Mouse (Mus musculus) forebrain, embryonic 14.5 days (tissue): ENCODE results near the gene Gm17651. TPM values are rescaled to one million over a fixed set of nuclear protein-coding genes. Genes with fewer than 3 reads are reported as not detected.

Experiments used
- ATAC-seq: fragments of 200-750 bp; cut with Nextera tagmentation; 2 replicates; pipeline ENCODE4 v1.8.0; 2017; ENCODE audit warnings: mild to moderate bottlenecking, moderate library complexity
- DNase-seq: peaks from one replicate; pipeline ENCODE4 v3.0.0-alpha.2; 2015; ENCODE audit warnings: low spot score
- H3K27ac ChIP-seq: fragments of 300-500 bp; sonication (generic); 2 replicates; pipeline ENCODE4 v1.5.1; 2014; ENCODE audit warnings: low read depth, mild to moderate bottlenecking, control low read depth, low read length, moderate library complexity
- H3K27me3 ChIP-seq: fragments of 300-500 bp; sonication (generic); replicated peaks from 2 replicates; pipeline ENCODE4 v1.6.1; 2014; ENCODE audit warnings: low read length, control low read depth, mixed read lengths; ENCODE audit not compliant: control insufficient read depth, insufficient read depth
- H3K36me3 ChIP-seq: fragments of 300-500 bp; sonication (generic); 2 replicates; pipeline ENCODE4 v1.6.1; 2014; ENCODE audit warnings: low read length, control low read depth; ENCODE audit not compliant: control insufficient read depth, insufficient read depth
- H3K4me1 ChIP-seq: fragments of 300-500 bp; sonication (generic); 2 replicates; pipeline ENCODE4 v1.6.1; 2014; ENCODE audit warnings: antibody characterized with exemption, low read length, control low read depth; ENCODE audit not compliant: control insufficient read depth, insufficient read depth
- H3K4me2 ChIP-seq: fragments of 300-500 bp; sonication (generic); 2 replicates; pipeline ENCODE4 v1.6.1; 2014; ENCODE audit warnings: mild to moderate bottlenecking, control low read depth, low read length
- H3K4me3 ChIP-seq: fragments of 300-500 bp; sonication (generic); 2 replicates; pipeline ENCODE4 v1.5.1; 2014; ENCODE audit warnings: low read depth, low read length, control low read depth
- H3K9ac ChIP-seq: fragments of 300-500 bp; sonication (generic); 2 replicates; pipeline ENCODE4 v1.6.1; 2014; ENCODE audit warnings: mild to moderate bottlenecking, low read length, control low read depth, moderate library complexity
- H3K9me3 ChIP-seq: fragments of 300-500 bp; sonication (generic); replicated peaks from 2 replicates; pipeline ENCODE4 v1.6.1; 2016; ENCODE audit warnings: low read length, control low read depth, mixed read lengths; ENCODE audit not compliant: control insufficient read depth
- WGBS: fragments of 180-500 bp; shearing (Covaris S2); extraction: QIAGEN DNeasy Blood & Tissue Kit; methylation state at CpG from one replicate; pipeline ENCODE4 v1.1.7; 2014; 5-methylcytosine and 5-hydroxymethylcytosine counted together
- polyA plus RNA-seq: library from polyadenylated mRNA; unstranded; fragments of >200 nt; fragmentation: Nextera tagmentation; extraction: Ambion mirVana; gene quantifications from 2 replicates; pipeline ENCODE4 v1.2.1, GENCODE M21; 2014

Gene Gm17651
- polyA plus RNA-seq, 1 experiment from 2014 or later = not detected

DNA sequence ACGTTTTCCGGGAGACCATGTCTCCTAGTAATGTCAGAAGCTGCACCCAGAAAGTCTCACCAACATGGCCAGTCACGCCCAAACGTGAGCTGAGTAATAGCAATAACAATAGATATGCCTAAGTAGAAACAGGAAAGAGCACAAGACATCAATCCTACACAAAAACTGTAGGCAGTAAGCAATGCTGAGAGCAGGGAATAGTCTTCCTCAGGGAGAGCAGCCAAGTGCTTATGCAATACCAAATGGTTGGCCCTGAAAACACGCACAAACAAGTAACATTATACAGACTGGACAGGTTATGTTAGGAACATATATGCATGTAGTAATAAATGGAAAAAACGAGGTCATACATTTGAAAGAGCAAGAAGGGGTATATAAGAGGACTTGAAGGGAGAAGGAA, 25.0 kb downstream of the Gm17651 start:
- DNase-seq = no peak
- no peaks in the 10 kb centered on the region for H3K27me3 ChIP-seq
- H3K4me3 ChIP-seq = no peak overlapping the region
- H3K9me3 ChIP-seq = no peaks in the 10 kb centered on the region
- WGBS = 84% methylated on average over 6 of the region's 6 CpGs
- H3K27ac ChIP-seq = no peak overlapping the region
- no peak for ATAC-seq
- no peaks in the 10 kb centered on the region for H3K4me1 ChIP-seq
- H3K9ac ChIP-seq = no peak overlapping the region
- H3K36me3 ChIP-seq = no peaks in the 10 kb centered on the region
- H3K4me2 ChIP-seq = no peak overlapping the region

DNA sequence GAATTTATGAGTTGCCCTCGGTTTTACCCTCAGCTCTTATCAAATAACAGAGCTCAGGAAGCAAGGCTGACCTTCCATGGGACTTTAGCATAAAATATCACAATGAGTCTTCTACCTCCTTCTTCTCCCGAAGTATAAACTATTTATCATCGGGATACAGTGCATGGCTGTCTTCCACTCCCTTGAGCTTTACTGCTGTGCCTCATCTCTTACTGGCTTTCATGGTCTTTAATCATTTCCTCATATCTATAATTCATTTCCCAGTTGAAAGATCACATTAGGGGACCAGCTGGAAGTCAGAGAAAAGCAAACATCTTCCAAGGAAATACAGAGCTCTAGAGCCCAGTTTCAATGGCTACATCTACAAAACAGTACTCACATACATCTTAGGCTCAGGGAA, 25.5 kb downstream of the Gm17651 start:
- H3K9ac ChIP-seq = no peak overlapping the region
- no peak overlapping the region for H3K27ac ChIP-seq
- ATAC-seq = no peak
- H3K4me3 ChIP-seq = no peak overlapping the region
- no peaks in the 10 kb centered on the region for H3K36me3 ChIP-seq
- H3K4me1 ChIP-seq = no peaks in the 10 kb centered on the region
- WGBS = 83% methylated on average over 3 of the region's 3 CpGs
- H3K27me3 ChIP-seq = no peaks in the 10 kb centered on the region
- H3K4me2 ChIP-seq = no peak overlapping the region
- no peaks in the 10 kb centered on the region for H3K9me3 ChIP-seq
- no peak for DNase-seq

DNA sequence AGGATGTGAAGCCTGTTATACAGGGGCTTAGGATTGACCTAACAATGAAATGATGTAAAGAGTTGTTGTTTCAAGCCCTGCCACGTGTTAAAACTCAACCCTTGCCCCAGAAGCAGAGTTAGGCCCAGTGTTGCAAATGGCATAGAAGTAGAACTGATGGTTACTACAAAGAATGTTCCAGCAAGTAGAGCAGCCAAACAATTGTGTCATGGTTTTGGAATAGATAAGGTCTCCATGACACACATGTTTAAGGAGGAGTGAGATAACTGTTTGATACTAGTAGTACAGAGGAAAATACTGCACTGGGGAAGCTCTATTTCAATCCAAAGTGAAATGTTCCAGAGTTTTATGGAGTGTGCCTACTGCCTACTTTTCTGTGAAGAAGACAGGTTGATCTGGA, 26.0 kb downstream of the Gm17651 start:
- no peak overlapping the region for H3K4me3 ChIP-seq
- DNase-seq = no peak
- no peak overlapping the region for H3K9ac ChIP-seq
- no peak overlapping the region for H3K27ac ChIP-seq
- H3K9me3 ChIP-seq = no peaks in the 10 kb centered on the region
- no peak overlapping the region for H3K4me2 ChIP-seq
- no peak for ATAC-seq
- WGBS = 39% methylated on average over 1 of the region's 1 CpGs
- no peaks in the 10 kb centered on the region for H3K4me1 ChIP-seq
- H3K27me3 ChIP-seq = no peaks in the 10 kb centered on the region
- no peaks in the 10 kb centered on the region for H3K36me3 ChIP-seq

DNA sequence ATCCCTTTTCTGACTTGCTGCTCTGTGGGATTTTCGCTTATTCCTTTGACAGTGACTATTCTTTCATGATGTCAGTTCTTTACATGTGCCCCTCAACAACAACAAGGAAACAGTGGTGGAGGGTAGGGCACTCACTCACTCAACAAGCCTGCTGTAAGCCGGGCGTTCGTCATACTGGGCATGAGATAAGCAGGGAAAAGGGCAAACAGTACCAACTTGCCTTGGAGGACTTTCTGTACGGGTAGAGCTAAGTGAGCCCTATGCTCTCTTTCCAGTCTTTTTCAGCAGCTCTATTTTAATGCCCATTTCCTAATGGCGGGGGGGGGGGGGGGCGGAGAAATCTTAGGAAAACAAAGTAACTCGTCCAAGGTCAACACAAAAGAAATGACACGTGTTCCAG, 32.5 kb downstream of the Gm17651 start:
- Histone ChIP-seq H3K9ac (no peak overlapping the region), H3K4me1 (no peaks in the 10 kb centered on the region), H3K27me3 (no peaks in the 10 kb centered on the region), H3K4me3 (no peak overlapping the region), H3K27ac (no peak overlapping the region), H3K9me3 (no peaks in the 10 kb centered on the region), H3K4me2 (no peak overlapping the region), H3K36me3 (no peaks in the 10 kb centered on the region)
- DNase-seq = no peak
- no peak for ATAC-seq
- WGBS = 90% methylated on average over 9 of the region's 9 CpGs

DNA sequence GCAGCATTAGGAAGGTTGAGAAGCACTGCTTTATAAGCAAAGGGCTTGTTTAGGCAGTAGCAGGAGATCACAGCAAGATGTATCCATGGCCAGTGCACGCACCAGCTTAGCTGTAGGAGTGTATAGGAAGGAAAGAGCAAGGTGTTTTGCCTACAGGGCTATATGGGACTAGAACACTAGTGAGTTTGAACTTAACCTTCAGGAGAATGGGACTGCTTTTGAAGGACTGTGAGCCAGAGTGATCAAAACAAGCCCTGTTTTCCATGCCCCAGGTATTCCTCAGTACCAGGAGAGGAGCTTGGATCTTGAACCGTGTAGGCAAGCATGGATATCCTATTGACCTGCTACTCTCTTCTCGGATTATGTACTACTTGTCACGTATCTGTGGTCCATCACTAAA, 33.1 kb downstream of the Gm17651 start:
- Histone ChIP-seq H3K36me3 (no peaks in the 10 kb centered on the region), H3K9me3 (no peaks in the 10 kb centered on the region), H3K9ac (no peak overlapping the region), H3K27ac (no peak overlapping the region), H3K4me1 (no peaks in the 10 kb centered on the region), H3K27me3 (no peaks in the 10 kb centered on the region), H3K4me3 (no peak overlapping the region), H3K4me2 (no peak overlapping the region)
- ATAC-seq (no peak), DNase-seq (no peak)
- 90% methylated on average over 4 of the region's 4 CpGs for WGBS

DNA sequence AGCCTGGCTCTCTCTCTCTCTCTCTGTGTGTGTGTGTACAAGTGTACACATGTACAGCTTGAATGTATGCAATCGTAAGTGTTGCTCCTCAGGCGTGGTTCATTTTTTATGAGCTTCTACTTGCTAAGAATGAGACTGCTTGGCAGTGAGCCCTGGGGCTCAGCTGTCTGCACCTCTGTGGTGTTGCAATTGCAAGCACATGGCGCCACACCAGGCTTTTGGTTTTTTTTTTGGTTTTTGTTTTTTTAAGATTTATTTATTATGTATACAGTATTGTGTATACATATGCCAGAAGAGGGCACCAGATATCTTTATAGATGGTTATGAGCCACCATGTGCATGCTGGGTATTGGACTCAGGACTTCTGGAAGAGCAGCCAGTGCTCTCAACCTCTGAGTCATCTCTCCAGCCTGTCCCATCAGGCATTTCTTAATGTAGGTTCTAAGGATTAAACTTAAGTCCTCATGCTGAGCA, 40.2 kb downstream of the Gm17651 start:
- peak; percentile 39 for DNase-seq
- WGBS = 75% methylated on average over 3 of the region's 3 CpGs
- no peak overlapping the region for H3K27ac ChIP-seq
- no peaks in the 10 kb centered on the region for H3K4me1 ChIP-seq
- H3K9me3 ChIP-seq = no peaks in the 10 kb centered on the region
- ATAC-seq = no peak
- H3K4me2 ChIP-seq = no peak overlapping the region
- no peaks in the 10 kb centered on the region for H3K27me3 ChIP-seq
- H3K9ac ChIP-seq = no peak overlapping the region
- no peaks in the 10 kb centered on the region for H3K36me3 ChIP-seq
- H3K4me3 ChIP-seq = no peak overlapping the region

DNA sequence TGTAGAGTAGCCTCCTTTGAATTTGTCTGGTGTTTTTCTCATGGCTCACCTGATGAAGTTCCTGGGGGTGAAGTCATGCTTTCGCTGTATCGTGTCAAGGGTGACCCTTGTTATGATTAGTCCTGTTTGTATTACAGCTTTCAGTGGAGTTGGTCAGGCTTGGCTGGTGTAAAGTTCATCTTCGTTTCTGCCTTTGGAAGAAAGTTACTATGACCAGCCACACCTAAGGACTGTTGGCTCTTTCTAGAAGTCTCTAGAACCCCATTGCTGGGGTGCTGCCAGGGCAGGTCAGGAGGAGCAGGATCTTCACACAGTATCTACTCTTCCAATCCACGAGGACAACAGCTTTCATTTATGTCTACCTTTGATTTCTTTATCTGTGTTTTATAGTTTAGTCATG, 41.0 kb downstream of the Gm17651 start:
- Histone ChIP-seq H3K9ac (no peak overlapping the region), H3K9me3 (no peaks in the 10 kb centered on the region), H3K4me3 (no peak overlapping the region), H3K27me3 (no peaks in the 10 kb centered on the region), H3K4me2 (no peak overlapping the region), H3K4me1 (no peaks in the 10 kb centered on the region), H3K36me3 (no peaks in the 10 kb centered on the region), H3K27ac (no peak overlapping the region)
- DNase-seq = no peak
- 85% methylated on average over 4 of the region's 4 CpGs for WGBS
- no peak for ATAC-seq

DNA sequence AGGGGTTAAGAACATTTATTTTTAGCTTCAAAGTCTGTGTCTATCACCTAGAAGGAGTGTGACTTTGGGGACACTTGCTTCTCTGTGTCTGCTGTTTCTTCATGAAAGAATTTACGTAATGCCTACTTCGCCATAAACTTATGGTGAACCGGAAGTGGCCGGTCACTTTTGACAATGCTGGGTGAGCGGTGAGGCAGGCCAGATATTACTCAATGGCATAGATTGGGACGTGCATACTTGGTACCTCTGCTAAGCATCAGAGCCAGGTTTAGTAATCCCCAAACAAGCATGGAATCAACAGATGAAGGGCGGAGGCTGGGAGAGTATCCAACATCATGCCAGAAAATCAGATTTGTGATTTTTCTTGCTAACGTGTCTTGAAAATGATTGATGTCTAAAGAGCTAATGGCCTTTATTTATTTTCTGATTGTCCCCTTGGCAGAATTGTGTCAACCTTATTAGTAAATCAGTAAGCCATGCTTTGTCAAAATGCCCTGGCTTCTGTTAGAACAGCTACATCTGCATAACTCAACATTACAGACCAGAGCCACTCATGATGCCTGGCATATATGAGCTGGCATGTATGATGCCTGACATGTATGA, 43.1 kb downstream of the Gm17651 start:
- no peak overlapping the region for H3K27ac ChIP-seq
- no peaks in the 10 kb centered on the region for H3K9me3 ChIP-seq
- H3K4me1 ChIP-seq = no peaks in the 10 kb centered on the region
- 87% methylated on average over 8 of the region's 8 CpGs for WGBS
- no peak overlapping the region for H3K4me3 ChIP-seq
- no peak overlapping the region for H3K4me2 ChIP-seq
- no peaks in the 10 kb centered on the region for H3K36me3 ChIP-seq
- ATAC-seq = no peak
- no peak for DNase-seq
- H3K27me3 ChIP-seq = no peaks in the 10 kb centered on the region
- no peak overlapping the region for H3K9ac ChIP-seq

DNA sequence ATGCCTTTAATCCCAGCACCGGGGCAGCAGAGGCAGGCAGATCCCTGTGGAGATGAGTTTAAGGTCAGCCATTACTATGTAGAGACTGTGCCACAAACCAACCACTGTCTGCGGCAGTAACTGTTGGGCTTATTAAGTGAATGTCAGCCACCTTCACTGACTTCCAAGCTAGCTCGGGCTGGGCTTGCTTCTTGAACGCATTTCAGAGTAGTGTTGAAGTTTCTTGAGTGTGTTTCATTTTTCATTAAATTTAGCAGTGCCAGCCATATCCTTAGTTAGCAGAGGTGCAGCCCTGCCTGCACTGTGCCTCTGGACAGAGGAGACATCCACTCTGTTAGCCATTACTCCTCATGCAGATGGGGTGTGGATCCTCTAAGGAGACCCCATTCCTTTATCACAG, 43.7 kb downstream of the Gm17651 start:
- Histone ChIP-seq H3K27me3 (no peaks in the 10 kb centered on the region), H3K4me2 (no peak overlapping the region), H3K36me3 (no peaks in the 10 kb centered on the region), H3K27ac (no peak overlapping the region), H3K4me3 (no peak overlapping the region), H3K4me1 (no peaks in the 10 kb centered on the region), H3K9me3 (no peaks in the 10 kb centered on the region), H3K9ac (no peak overlapping the region)
- WGBS = 93% methylated on average over 4 of the region's 4 CpGs
- no peak for DNase-seq
- no peak for ATAC-seq
